Mouse (Mus musculus) midbrain, postnatal 0 days (tissue): ENCODE results near the gene Gm5475. TPM values are rescaled to one million over a fixed set of nuclear protein-coding genes. Genes with fewer than 3 reads are reported as not detected.

ENCODE experiments used
- ATAC-seq: fragments of 200-750 bp; cut with Nextera tagmentation; 2 replicates; pipeline ENCODE4 v1.8.0; 2017; ENCODE audit warnings: moderate number of reproducible peaks, mild to moderate bottlenecking, moderate TSS enrichment, moderate library complexity; ENCODE audit not compliant: low FRiP score
- DNase-seq: peaks from one replicate; pipeline ENCODE4 v3.0.0-alpha.2; 2015; ENCODE audit warnings: low spot score
- H3K27ac ChIP-seq: fragments of 300-500 bp; sonication (generic); 2 replicates; pipeline ENCODE4 v1.5.1; 2014; ENCODE audit warnings: low read depth, mild to moderate bottlenecking, low read length, mixed read lengths
- H3K27me3 ChIP-seq: fragments of 300-500 bp; sonication (generic); 2 replicates; pipeline ENCODE4 v1.6.1; 2014; ENCODE audit warnings: low read length, control low read depth, mixed read lengths; ENCODE audit not compliant: insufficient read depth
- H3K36me3 ChIP-seq: fragments of 300-500 bp; sonication (generic); 2 replicates; pipeline ENCODE4 v1.6.1; 2014; ENCODE audit warnings: low read length, control low read depth, mixed read lengths; ENCODE audit not compliant: insufficient read depth
- H3K4me1 ChIP-seq: fragments of 300-500 bp; sonication (generic); 2 replicates; pipeline ENCODE4 v1.6.1; 2014; ENCODE audit warnings: mild to moderate bottlenecking, control low read depth, antibody characterized with exemption, low read length, mixed read lengths; ENCODE audit not compliant: insufficient read depth
- H3K4me2 ChIP-seq: fragments of 300-500 bp; sonication (generic); 2 replicates; pipeline ENCODE4 v1.6.1; 2014; ENCODE audit warnings: low read depth, mild to moderate bottlenecking, low read length, mixed read lengths; ENCODE audit not compliant: poor library complexity, severe bottlenecking
- H3K4me3 ChIP-seq: fragments of 300-500 bp; sonication (generic); 2 replicates; pipeline ENCODE4 v1.5.1; 2014; ENCODE audit warnings: low read depth, mild to moderate bottlenecking, low read length, moderate library complexity
- H3K9ac ChIP-seq: fragments of 300-500 bp; sonication (generic); replicated peaks from 2 replicates; pipeline ENCODE4 v1.6.1; 2014; ENCODE audit warnings: mild to moderate bottlenecking, low read length, moderate library complexity, mixed read lengths; ENCODE audit not compliant: poor library complexity, severe bottlenecking
- H3K9me3 ChIP-seq: fragments of 300-500 bp; sonication (generic); 2 replicates; pipeline ENCODE4 v1.6.1; 2016; ENCODE audit warnings: low read length, control low read depth
- CTCF ChIP-seq: IDR thresholded peaks from 2 replicates; pipeline ENCODE4 v1.5.1; 2016; ENCODE audit warnings: antibody characterized with exemption, mild to moderate bottlenecking
- WGBS: fragments of 180-500 bp; shearing (Covaris S2); extraction: QIAGEN DNeasy Blood & Tissue Kit; methylation state at CpG from one replicate; pipeline ENCODE4 v1.1.7; 2014; 5-methylcytosine and 5-hydroxymethylcytosine counted together
- polyA plus RNA-seq: library from polyadenylated mRNA; unstranded; fragments of >200 nt; fragmentation: Nextera tagmentation; extraction: Ambion mirVana; gene quantifications from 2 replicates; pipeline ENCODE4 v1.2.1, GENCODE M21; 2015
- total RNA-seq: library from RNA; depleted of rRNA; stranded (reverse); fragments of >200 nt; gene quantifications from 2 replicates; pipeline ENCODE4 v1.2.3, GENCODE M21; 2014

Gene Gm5475
- total and polyA plus RNA-seq, 2 experiments from 2014 or later = 0.17 TPM; not detected in 1

- ATAC-seq (no peak), DNase-seq (no peak)
- no peaks in the 10 kb centered on the region for H3K9me3 ChIP-seq
- WGBS = 84% methylated on average over 5 of the region's 5 CpGs
- no peaks in the 10 kb centered on the region for H3K4me1 ChIP-seq
- peaks cover 54% of the 10 kb centered on the region for H3K36me3 ChIP-seq
- TF ChIP-seq CTCF = no peak
- no peak overlapping the region for H3K27ac ChIP-seq
- H3K4me3 ChIP-seq = no peak overlapping the region
- no peaks in the 10 kb centered on the region for H3K27me3 ChIP-seq
- H3K4me2 ChIP-seq = no peak overlapping the region
- H3K9ac ChIP-seq = no peak overlapping the region
Observed at GRCm38 (mm10) chr15:100406088-100406487, 15.9 kb upstream of the Gm5475 start.

DNA sequence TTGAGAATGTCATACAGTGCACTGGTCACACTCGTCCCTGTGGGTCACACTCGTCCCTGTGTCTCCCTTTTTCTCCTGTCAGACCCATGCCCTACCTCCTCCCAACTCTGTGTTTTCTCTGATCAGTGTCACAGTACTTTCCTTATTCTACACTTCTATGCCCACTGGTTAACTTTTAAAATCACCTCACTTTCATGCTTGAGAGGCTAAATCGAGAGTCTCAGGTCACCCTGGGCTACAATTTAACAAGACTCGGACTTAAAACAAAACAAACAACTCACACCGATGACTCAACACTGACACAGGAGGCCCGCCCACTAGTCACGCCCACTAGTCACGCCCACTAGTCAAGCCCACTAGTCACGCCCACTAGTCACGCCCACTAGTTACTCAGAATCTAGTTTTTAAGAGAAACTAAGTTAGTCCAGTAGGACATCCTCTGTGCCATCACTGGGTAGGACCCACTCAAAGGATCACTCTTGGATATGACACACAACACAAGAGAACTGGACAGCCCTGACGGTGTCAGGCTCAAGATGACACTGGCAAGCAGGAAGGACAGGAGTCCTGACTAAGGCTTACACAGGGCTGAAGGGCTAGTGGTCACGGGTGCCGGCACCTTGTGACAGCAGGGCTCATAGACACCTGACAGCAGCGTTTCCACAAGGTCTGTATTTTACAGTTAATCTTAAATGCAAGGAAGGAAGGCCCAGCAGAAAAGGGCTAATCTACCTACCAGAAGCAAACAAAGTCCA lies 10.9 kb upstream of the Gm5475 start:
- no peak for ATAC-seq
- Histone ChIP-seq H3K9me3 (no peaks in the 10 kb centered on the region), H3K27me3 (no peaks in the 10 kb centered on the region), H3K4me2 (no peak overlapping the region), H3K36me3 (peaks cover 22% of the 10 kb centered on the region), H3K4me1 (no peaks in the 10 kb centered on the region), H3K9ac (no peak overlapping the region), H3K4me3 (no peak overlapping the region), H3K27ac (no peak overlapping the region)
- WGBS = 69% methylated on average over 14 of the region's 14 CpGs
- TF ChIP-seq CTCF = no peak
- DNase-seq = no peak

DNA sequence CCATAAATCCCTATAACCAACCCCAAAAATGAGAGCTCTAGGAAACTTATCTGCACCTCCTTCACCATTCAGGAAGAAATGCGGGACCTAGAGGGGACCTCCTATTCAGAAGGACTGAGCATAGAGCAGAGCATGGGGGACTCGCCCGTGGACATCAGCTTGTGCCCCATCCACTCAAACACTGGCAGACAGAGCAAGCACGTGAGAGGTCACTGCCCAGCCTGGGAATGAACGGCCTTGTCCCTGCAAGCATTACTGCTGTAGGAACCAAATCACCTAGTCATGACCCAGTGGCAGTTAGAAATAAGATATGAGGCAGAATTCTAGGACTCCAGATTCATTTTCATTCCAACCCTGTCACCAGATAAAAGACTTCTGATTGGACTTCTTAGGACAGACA lies 10.2 kb upstream of the Gm5475 start:
- no peak for TF ChIP-seq CTCF
- Histone ChIP-seq H3K4me3 (no peak overlapping the region), H3K9me3 (no peaks in the 10 kb centered on the region), H3K27ac (no peak overlapping the region), H3K4me2 (no peak overlapping the region), H3K4me1 (no peaks in the 10 kb centered on the region), H3K36me3 (peaks cover 22% of the 10 kb centered on the region), H3K9ac (no peak overlapping the region), H3K27me3 (no peaks in the 10 kb centered on the region)
- DNase-seq = no peak
- WGBS = 90% methylated on average over 5 of the region's 5 CpGs
- no peak for ATAC-seq

DNA sequence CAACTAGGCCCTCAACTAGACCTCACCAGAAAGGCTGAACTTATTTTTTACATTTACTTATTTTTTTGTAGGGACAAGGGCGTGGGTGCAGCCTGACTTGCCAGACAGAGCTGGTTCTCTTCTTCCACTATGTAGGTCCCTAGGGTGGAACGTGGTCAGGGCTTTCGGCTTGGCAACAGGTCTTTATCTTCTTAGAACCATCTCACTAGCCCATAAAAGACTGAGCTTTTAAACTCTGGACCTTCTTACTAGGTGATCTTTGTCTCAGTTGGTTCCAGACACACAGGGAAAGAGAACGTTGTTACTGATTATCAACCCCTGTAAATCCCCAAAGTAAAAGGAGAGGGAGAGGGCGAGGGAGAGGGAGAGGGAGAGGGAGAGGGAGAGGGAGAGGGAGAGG lies 8.6 kb upstream of the Gm5475 start:
- H3K4me1 ChIP-seq = no peaks in the 10 kb centered on the region
- no peak overlapping the region for H3K4me2 ChIP-seq
- DNase-seq (no peak), ATAC-seq (no peak)
- no peaks in the 10 kb centered on the region for H3K9me3 ChIP-seq
- no peak overlapping the region for H3K9ac ChIP-seq
- peaks cover 14% of the 10 kb centered on the region for H3K36me3 ChIP-seq
- H3K27me3 ChIP-seq = no peaks in the 10 kb centered on the region
- 77% methylated on average over 4 of the region's 5 CpGs for WGBS
- H3K27ac ChIP-seq = no peak overlapping the region
- H3K4me3 ChIP-seq = no peak overlapping the region
- TF ChIP-seq CTCF = no peak

DNA sequence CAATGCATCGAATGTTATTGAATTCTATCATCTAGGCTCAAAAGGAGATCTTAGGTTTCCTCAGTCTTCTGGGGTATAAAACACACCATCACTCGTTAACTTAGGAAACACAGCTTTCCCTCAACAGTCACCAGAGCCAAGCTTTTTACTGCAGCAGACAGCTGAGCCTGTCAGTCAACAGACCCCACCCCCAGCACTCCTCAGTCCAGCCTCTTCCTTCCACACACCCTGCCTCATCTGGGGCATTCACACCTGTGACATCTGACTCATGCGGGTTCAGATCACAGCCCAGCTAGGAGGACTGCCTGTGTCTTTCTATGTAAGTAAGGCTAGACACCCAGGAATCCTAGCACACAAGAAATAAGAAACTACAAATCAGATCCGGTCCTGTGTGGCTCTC lies 7.9 kb upstream of the Gm5475 start:
- no peak overlapping the region for H3K4me2 ChIP-seq
- ATAC-seq (no peak), DNase-seq (no peak)
- WGBS = 75% methylated on average over 4 of the region's 4 CpGs
- no peaks in the 10 kb centered on the region for H3K27me3 ChIP-seq
- H3K9ac ChIP-seq = no peak overlapping the region
- peaks cover 11% of the 10 kb centered on the region for H3K36me3 ChIP-seq
- H3K4me3 ChIP-seq = no peak overlapping the region
- H3K9me3 ChIP-seq = no peaks in the 10 kb centered on the region
- H3K27ac ChIP-seq = no peak overlapping the region
- H3K4me1 ChIP-seq = no peaks in the 10 kb centered on the region
- TF ChIP-seq CTCF = no peak

DNA sequence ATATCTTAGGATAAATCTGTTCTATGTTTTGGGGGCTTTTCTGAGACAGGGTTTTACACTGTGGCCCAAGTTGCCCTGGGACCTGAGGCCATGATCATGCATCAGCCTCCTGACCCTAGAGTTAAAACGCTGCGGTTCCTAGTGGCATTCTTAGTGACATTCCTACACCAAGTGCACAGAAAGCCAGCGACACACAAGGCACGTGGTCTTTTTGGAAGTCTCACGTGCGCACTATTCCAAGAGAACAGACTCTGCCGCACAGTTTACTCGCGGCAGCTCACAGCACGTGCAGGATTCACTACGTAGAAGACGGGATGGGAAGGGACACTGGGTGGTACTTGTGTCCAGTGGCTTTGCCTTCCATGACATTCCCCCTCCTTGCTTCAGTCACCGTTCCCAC lies 7.0 kb upstream of the Gm5475 start:
- no peak for DNase-seq
- Histone ChIP-seq H3K9ac (no peak overlapping the region), H3K9me3 (no peaks in the 10 kb centered on the region), H3K4me1 (0 out of 2 replicates have a peak, but pooled peaks cover under 1% of the 10 kb centered on the region), H3K4me2 (no peak overlapping the region), H3K36me3 (peaks cover 9% of the 10 kb centered on the region; the same call in 1 of the 2 replicates), H3K27ac (no peak overlapping the region), H3K4me3 (no peak overlapping the region), H3K27me3 (no peaks in the 10 kb centered on the region)
- ATAC-seq = no peak
- 93% methylated on average over 13 of the region's 13 CpGs for WGBS
- no peak for TF ChIP-seq CTCF
